8 mouse cellular contexts compared by ENCODE assay signal in the genomic region with DNA sequence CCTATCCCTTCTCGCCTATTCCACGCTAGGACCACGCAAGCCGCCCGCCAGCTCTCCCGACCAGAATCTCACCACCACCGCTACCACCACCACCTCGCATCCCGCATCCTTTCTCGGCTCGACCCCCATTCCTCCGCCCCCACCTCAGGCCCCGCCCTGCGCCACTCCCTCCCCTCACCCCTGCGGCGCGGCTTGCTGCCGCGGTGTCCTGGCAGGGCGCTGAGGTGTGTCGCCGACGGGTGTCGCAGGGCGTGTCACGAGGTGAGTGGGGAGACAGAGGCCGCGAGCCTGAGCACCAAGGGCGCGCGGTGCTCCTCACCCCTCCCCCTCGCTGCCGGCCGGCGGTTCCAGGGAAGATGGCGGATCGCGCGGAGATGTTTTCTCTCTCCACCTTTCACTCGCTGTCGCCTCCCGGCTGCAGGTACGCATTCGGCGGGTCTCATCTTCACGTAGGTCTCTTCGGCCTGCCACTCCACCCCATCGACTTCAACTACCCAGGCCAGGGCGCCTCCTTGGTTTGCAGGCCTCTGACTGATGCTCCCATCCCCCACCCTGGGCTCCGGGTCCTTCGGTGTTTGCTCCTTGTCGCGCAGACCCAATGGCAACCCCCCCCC. TPM values are rescaled to one million over a fixed set of nuclear protein-coding genes. Genes with fewer than 3 reads are reported as not detected.
DNase-seq lines count a peak whose midpoint lies in the region; ATAC-seq and TF ChIP-seq lines count a peak whose summit lies in the region.

A gene (plus strand): TSS at position 49 of the 614 bp plus-strand sequence.

- TF ChIP-seq CTCF in gastrocnemius, adult 2 months (IDR thresholded peaks at IDR 0.05) = no peak
- no peak for TF ChIP-seq CTCF in hindbrain, postnatal 0 days (IDR thresholded peaks at IDR 0.05; ENCODE audit: low read depth)

- DNase-seq in gastrocnemius, adult 2 months = no peak
- DNase-seq in gastrocnemius, postnatal 14 days = no peak
- DNase-seq in ES-CJ7 (ENCODE audit: low read depth, low spot score) = peak; percentile 84
- peak; percentile 67 for DNase-seq in embryo, embryonic 11 days
- DNase-seq in hindbrain, postnatal 0 days (ENCODE audit: low spot score) = peak; percentile 73
- no peak for DNase-seq in ovary, adult 18-20 months (ENCODE audit: low spot score)

- intact Hi-C loops in gastrocnemius, adult 2 months (cut with DNase I) = no loop called here
- intact Hi-C loops in gastrocnemius, postnatal 14 days (cut with DNase I; ENCODE audit: low total_unique reads) = no loop called here

- peaks cover 23% of the 10 kb centered on the region for H3K36me3 ChIP-seq in hindbrain, postnatal 0 days (ENCODE audit: insufficient read depth, low read length)
- no peaks in the 10 kb centered on the region for H3K36me3 ChIP-seq in stomach, embryonic 14.5 days (ENCODE audit: control insufficient read depth, insufficient read depth, low read length)

- peak within 1 kb of the TSS; percentile 65 for H3K4me3 ChIP-seq in gastrocnemius, adult 2 months
- peak within 1 kb of the TSS; percentile 66 for H3K4me3 ChIP-seq in hindbrain, postnatal 0 days (ENCODE audit: low read length)
- peak within 1 kb of the TSS; percentile 40 for H3K4me3 ChIP-seq in stomach, embryonic 14.5 days (ENCODE audit: low read depth, low read length)

- H3K4me2 ChIP-seq in hindbrain, postnatal 0 days (ENCODE audit: low read depth, low read length) = peak within 1 kb of the TSS; percentile 75
- peak within 1 kb of the TSS; percentile 92 for H3K4me2 ChIP-seq in stomach, embryonic 14.5 days (replicated peaks; ENCODE audit: low read depth, low read length)

- WGBS in hindbrain, postnatal 0 days = under 1% methylated on average over 52 of the region's 53 CpGs
- under 1% methylated on average over 46 of the region's 53 CpGs for WGBS in stomach, embryonic 14.5 days

- peak; percentile 80 for ATAC-seq in hindbrain, postnatal 0 days
- ATAC-seq in megakaryocyte progenitor cell, adult 5-6 weeks (replicated peaks; ENCODE audit: poor library complexity) = 0 out of 2 replicates have a peak, but pooled peaks have one; percentile 2
- peak; percentile 48; the same call in 1 of the 2 replicates for ATAC-seq in stomach, embryonic 14.5 days (ENCODE audit: insufficient number of reproducible peaks, insufficient read depth, low FRiP score, low read depth)

- H3K9ac ChIP-seq in hindbrain, postnatal 0 days (replicated peaks; ENCODE audit: low read length) = peak within 1 kb of the TSS; percentile 80
- no peak within 1 kb of the TSS for H3K9ac ChIP-seq in stomach, embryonic 14.5 days (replicated peaks; ENCODE audit: low read depth, low read length)

- H3K27ac ChIP-seq in gastrocnemius, adult 2 months = no peak within 1 kb of the TSS
- peak within 1 kb of the TSS; percentile 90 for H3K27ac ChIP-seq in hindbrain, postnatal 0 days
- no peak within 1 kb of the TSS for H3K27ac ChIP-seq in stomach, embryonic 14.5 days (ENCODE audit: low read length)

- peaks cover 9% of the 10 kb centered on the region for H3K4me1 ChIP-seq in hindbrain, postnatal 0 days (ENCODE audit: insufficient read depth, low read length)
- H3K4me1 ChIP-seq in stomach, embryonic 14.5 days (ENCODE audit: control insufficient read depth, insufficient read depth, low read length) = peaks cover 5% of the 10 kb centered on the region; the same call in 1 of the 2 replicates

- H3K9me3 ChIP-seq in hindbrain, postnatal 0 days (ENCODE audit: low read length) = no peaks in the 10 kb centered on the region
- H3K9me3 ChIP-seq in stomach, embryonic 14.5 days (ENCODE audit: control insufficient read depth, low read depth, low read length) = no peaks in the 10 kb centered on the region

- no peaks in the 10 kb centered on the region for H3K27me3 ChIP-seq in hindbrain, postnatal 0 days (ENCODE audit: insufficient read depth, low read length)
- 0 out of 2 replicates have a peak, but pooled peaks cover 4% of the 10 kb centered on the region for H3K27me3 ChIP-seq in stomach, embryonic 14.5 days (ENCODE audit: control insufficient read depth, insufficient read depth, low read length)

RNA-seq across cellular contexts. Expression of the gene that starts here (rescaled TPM):
- total RNA-seq in gastrocnemius, adult 2 months (2021) = under 1 TPM; 0.08 to 0.25 TPM
- total RNA-seq in gastrocnemius, postnatal 14 days (2021) = under 1 TPM; 0.16 to 0.25 TPM
- 101 and 108 TPM in 2 replicates for total RNA-seq in hindbrain, postnatal 0 days (2014; rRNA removed)
- 64.7 and 67.8 TPM in 2 replicates for polyA plus RNA-seq in hindbrain, postnatal 0 days (2015; fragmentation: Nextera tagmentation; extraction: Ambion mirVana)
- total RNA-seq in megakaryocyte progenitor cell, adult 5-6 weeks (2015) = not detected in 2 replicates
- total RNA-seq in megakaryocyte progenitor cell, adult 5-6 weeks (2017) = not detected in 2 replicates
- 3.1 and 4.0 TPM in 2 replicates for polyA plus RNA-seq in stomach, embryonic 14.5 days (2014; fragmentation: Nextera tagmentation; extraction: Ambion mirVana)

Comparison
In these comparisons a context has a peak if more than half of its experiments do, and no peak if none do; other contexts are left out.
1. RNA of the gene that starts here (total RNA-seq): 101 to 108 TPM in hindbrain, postnatal 0 days; 0.08 to 0.25 TPM in gastrocnemius, adult 2 months, 0.16 to 0.25 TPM in gastrocnemius, postnatal 14 days and not detected in megakaryocyte progenitor cell, adult 5-6 weeks; every median in the first group is over 10 times any median in the second.
2. RNA of the gene that starts here (polyA plus RNA-seq): 64.7 to 67.8 TPM in hindbrain, postnatal 0 days; 3.1 to 4.0 TPM in stomach, embryonic 14.5 days; every median in the first group is over 10 times any median in the second.
3. Peak in ATAC-seq in megakaryocyte progenitor cell, adult 5-6 weeks; RNA of the gene not detected or under 1 TPM.
4. DNase-seq: peak in ES-CJ7 (single experiment), embryo, embryonic 11 days (single experiment) and hindbrain, postnatal 0 days (single experiment); none in gastrocnemius, adult 2 months (single experiment), gastrocnemius, postnatal 14 days (single experiment) and ovary, adult 18-20 months (single experiment).
5. ATAC-seq: peak in every context shown above with its lines; median percentile 80 in hindbrain, postnatal 0 days; 48 in stomach, embryonic 14.5 days; 2 in megakaryocyte progenitor cell, adult 5-6 weeks.
6. Peak in every context shown above with its lines, with median percentiles within 50 percentile points of each other: H3K4me3 ChIP-seq.